Mouse (Mus musculus) right cerebral cortex, postnatal 4 days (tissue): ENCODE measurements around the gene Pcolce2.
"Not testable (repeated sequence)": the region's sequence is repeated elsewhere in the genome, so short reads cannot be mapped to it uniquely, and the experiment has no call there.

Source experiments
- DNase-seq: peaks from one replicate; pipeline ENCODE4 v3.0.0-alpha.2; 2022

Pcolce2 gene

DNA sequence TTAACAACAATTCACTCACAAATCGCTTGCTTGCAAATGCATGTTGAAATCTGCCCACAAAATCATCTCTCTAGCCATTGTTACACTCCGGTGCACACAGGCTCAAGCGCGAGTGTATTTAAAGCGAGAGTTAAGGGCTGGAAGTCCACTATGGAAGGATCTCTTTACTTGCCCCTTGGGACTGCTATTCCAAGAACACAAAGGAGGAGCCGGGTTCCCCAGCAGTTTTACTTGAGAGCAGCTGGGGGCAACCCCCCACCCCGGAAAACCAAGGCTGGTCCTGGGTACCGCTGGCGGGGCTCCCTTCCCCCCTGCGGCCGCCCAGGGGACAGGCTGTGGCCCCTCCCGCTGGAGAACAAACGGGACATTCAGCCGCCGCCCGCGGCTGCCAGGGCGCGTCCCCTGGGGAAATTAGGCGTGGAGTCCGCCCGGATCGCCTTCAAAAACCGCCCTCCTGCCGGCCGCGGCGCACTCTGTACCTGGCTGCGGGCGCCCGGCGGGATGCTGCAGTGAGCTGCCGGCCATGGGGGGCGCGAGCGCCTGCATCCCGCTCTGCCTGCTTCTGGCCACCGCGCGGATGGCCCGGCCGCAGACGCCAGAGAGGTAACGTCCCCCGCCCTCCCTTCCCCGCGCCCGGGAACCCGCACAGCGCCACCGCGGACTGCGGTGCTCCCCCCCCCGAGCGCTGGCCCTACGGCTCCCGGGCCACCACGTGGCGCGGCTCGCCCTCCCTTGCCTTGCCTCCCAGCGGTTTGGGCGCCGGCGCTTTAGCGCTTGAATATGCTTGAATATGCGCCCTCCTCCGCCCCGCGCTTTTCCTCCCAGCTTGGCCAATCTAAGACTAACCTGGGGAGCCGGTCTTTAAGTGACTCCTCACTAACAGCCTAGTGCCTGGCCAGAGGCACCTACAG lies at the start of gene Pcolce2:
Gene Pcolce2, plus strand, starts transcription at position 331 of the 911 bp plus-strand sequence.
- DNase-seq = peak; percentile 41

DNA sequence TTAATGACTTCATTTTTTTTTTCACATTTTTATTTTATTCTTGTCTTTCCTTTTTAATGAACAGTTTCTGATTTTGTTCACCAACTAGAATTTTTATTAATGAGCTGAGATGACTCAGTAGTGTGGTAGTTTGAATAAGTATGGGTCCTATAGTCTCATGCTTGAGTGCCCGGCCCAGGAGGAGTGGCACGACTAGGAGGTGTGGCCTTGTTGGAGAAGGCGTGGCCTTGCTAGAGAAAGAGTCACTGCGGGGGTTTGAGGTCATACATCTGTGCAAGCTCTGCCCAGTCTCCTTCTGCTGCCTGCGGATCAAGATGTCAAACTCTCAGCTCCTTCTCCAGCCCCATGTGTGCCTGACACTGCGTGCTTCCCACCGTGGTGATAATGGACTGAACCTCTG lies 49.3 kb upstream of the Pcolce2 start:
- DNase-seq = no peak

DNA sequence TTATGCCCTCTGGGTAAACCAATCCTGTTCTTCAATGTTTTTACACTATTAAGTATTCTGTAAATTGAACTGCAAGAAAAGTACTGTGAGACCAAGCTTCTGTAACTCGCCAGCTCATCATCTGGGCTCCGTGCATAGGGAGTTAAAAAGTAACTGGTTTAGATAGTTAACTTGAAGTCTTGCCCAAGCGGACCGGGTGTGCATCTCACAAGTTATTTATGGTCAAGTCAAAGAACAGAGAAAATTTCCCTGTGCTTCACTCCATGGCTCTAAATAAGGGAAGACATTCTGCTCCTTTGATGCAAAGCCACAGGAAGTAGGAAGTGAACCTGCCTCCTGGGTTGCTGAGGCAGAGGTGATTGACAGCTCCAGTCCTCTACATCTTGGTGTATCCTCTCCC lies 43.1 kb upstream of the Pcolce2 start:
- DNase-seq = no peak

DNA sequence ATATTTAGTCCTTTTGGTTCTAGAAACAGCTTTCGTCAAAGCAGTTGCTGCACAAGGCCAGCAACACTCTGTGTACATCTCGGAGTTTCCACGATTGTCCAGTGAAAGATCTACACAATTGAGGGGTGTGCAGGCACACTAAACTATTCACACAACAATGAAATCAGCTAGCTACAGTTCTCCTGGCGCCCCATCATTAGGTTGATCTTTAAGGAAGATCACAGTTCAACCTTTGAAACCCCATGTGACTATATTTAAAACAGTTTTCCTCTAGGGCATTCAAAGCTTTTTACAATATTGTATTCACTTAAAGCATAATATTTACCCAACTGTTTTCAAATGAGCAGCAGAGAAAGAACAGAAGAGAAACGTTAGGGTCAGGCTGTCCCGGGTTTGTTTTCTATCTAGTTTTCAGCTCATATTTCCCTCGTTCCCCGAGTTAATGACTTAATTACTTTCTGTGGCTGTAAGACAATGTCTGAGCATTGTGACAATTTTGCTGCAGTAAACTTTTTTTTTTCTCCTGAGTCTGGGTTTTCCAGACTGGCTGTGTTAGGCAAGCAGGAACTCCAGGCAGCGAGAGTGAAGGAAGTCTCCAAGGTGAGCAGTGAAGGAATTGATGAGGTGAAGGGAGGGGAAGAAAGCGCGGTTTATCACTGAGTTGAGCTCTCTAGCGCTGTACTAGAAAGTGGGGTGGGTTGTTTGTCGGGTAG lies 39.8 kb upstream of the Pcolce2 start:
- DNase-seq = no peak

DNA sequence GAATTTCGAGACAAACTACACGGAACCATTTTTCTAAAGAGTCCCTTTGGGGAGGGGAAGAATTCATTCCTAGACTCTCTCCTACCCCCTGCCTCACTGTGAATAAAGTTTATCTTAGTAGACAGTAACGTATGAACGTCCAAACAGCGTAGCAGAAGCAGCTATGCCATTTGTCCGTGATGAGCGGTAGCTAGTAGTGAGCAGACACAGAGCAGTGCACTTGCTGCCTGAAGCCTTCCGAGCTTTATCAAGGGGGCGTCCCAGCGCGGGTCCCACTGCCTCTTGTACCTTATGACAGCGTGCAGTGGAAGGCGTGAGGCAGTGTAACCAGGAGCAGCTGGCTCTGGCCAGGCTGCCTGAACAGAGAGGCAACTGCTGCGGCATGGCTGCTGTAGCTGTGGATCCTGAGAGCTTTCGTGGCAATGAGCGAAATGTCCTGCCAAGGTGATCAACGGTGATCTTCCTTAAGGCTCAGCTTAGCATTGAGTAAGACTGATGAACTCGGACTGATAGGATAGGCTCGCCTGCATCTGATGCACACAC lies 39.2 kb upstream of the Pcolce2 start:
- DNase-seq = no peak

DNA sequence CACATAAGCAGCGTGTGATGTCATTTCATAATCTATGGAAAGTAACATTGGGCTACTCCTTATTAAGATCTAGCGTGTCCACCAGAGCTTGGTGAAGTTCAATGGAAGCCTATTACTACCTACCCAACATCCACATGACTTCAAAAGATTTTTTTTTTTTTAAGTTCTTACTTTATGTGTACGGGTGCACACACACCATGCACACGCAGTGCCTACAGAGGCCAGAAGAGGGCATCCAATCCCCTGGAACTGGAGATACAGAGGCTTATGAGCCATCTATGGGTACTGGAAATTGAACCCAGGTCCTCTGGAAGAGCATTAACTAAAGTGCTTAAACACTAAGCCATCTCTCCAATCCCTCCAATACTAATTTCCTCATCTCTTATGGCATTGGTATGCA lies 38.0 kb upstream of the Pcolce2 start:
- DNase-seq = no peak

DNA sequence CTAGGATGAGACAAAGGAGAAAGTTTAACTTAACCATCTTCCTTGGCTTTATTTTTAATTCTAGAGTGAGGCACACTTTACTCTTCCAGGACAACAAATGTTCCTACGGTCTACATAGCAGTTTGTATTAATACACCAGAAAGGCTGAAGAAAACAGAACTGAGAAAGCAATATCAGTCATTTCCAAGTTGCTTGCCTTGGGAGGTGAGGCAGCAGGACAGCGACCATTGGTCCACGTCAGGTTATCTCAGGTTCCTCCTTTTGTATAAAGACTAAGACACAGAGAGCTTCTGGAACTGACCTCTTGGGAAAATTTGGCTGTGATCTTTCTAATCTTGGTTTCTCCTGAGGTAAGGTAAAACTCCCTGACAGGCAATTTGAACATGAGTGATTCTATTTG lies 34.6 kb upstream of the Pcolce2 start:
- no peak for DNase-seq

DNA sequence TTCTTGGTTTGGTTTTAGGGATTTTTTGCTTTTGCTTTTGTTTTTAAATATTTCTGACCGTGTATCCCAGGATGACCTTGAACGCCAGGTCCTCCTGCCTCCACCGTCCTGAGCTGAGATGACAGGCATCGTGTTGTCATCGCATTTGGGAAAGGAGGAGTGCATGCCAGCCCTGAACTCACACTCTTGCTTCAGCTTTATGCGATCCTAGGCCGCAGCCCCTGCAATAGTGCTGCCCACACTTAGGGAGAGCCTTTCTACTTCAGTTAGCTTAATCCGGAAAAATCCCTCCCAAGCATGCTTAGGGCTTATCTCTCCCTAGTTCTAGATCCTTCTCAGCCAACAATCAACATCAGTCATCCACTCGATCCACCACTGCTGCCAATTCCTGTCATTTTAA lies 34.1 kb upstream of the Pcolce2 start:
- no peak for DNase-seq

DNA sequence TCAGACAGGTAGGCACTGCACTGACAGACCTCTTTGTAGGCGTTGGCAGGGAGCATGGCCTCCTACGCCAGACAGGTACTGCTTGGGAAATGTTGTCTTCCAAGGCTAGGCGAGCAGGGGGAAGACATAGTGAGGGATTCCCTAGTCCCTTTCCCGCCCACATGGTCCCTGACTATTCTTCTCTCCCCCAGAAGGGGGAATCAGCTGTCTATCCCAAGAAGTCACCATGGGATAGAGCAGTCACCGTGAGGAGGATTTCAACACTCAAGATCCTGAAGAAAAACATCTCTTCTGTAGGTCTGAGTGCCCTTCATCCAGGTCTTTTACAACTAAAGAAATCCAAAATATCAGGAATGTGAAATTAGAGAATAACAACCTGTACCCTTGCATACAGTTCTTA lies 30.2 kb upstream of the Pcolce2 start:
- no peak for DNase-seq

DNA sequence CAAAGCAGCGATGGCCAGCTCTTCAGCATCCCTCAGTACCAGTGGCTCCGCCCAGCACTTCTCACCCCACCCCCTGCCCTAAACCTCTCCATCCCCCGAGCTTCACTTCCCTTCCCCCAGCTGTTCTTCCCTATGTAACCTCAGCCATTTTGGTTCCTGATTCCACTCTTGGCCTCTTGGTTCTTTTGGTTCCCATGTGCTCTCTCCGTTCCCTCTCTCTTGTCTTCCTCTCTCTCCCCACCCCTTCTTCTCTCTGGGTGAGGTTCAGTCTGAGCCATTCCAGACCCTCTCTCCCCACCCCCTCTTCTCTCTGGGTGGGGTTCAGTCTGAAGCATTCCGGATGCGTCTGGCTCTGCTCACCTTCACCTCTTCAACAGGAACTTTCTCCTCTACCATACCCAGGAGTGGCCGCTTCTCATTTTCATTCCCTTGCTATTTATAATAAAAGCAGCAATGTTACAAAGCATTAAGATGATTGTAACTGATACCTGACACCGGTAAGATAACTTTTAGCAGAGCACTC lies 25.1 kb upstream of the Pcolce2 start:
- DNase-seq = no peak

DNA sequence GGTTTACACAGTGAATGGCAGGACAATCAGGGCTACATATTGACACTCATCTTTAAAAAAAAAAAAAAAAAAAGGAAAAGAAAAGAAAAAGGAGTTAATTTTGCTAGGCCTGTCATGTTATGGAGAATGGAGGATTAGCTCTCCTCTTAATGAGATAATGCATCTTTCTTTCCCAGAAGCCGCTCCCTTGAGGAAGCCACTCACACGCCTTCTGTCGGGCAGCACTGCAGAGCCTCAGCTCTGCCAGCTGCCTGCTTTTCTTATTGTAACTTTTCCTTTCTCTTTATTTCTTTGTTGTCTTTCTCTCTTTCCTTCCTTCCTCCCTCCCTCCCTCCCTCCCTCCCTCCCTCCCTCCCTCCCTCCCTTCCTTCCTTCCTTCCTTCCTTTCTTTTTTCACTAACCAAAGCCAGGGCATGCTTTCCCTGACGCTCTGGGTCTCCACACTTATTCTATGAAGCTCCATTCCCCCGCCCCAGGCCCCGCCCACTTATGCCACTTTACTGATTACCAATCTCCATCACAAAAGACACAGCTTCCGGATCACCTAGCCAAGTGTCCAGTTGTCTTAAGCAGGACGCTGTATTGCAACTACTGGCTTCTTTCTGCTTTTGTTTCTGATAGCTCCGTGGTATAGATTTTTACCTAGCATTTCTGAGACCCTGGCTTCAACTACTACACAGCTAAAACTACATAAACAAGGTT lies 23.8 kb upstream of the Pcolce2 start:
- no peak for DNase-seq

DNA sequence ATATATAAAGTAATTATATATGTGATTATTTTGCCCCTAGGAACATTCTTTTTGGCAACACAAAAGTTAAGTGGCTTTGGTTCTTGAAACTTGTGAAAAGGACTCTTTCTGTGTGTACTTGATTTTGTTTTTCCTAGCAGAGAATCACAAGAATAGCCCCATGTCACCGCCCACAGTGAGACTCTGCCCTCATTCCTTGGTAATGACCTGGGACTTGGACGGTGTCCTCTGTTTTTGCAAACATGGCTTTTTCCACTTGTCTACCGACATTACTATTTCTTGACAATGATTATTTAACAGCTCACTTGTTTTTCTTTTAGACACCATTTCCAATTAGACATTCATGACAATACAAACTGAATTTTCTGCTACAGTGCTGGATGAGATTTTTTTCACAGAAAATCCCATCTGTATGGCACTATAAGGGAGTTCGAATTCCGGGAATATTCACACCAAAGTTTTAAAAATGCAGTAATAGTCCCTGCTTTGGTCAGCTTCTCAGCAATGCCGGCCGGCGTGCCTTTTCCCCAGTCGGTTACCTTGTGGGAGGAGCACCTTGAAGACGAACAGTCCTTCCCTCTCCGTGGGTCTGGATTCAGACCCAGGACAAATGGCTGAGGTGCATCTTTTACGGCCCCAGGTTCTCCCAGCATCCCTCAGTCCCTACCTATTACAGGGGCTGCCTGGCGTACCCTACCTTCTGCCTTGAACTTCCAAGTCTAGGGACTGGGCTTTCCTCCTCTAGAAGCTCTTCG lies 22.4 kb upstream of the Pcolce2 start:
- no peak for DNase-seq

DNA sequence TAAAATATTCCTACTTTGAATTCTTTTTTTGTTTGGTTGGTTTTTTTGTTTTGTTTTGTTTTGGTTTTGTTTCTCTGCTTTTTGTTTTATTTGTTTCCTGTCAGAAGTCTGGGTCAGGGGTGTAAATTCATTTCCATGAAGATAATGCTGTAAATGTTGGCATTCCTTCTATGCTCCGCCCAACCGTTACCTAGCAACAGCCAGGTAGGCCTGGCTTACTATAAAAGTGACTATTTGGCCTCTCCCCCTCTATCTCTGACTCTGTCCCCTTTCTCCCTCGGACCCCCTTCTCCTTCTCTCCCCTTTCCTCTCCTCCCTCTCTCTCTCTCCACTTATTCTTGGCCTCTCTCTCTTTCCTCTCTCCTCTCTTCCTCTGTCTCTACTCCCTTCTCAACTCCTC lies 21.4 kb upstream of the Pcolce2 start:
- no peak for DNase-seq

DNA sequence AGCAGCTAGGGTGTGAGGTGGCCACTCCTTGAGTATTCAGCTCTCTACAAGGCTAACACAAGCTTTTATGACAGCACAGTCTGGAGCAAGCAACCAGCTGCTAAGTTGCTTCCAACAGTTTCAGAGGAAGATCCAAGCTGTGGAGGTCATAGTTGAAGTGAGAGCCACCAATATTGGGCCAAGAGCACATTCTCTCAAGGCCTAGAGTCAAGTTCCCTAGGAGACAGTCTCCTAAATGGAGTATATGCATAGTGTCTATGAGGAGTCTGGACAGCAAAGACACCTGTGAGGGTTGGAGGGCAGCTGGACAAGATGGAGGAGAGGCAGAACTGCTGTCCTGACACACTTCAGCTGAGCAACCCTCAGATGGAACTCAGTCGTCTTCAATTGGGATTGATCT lies 18.8 kb upstream of the Pcolce2 start:
- DNase-seq = no peak

DNA sequence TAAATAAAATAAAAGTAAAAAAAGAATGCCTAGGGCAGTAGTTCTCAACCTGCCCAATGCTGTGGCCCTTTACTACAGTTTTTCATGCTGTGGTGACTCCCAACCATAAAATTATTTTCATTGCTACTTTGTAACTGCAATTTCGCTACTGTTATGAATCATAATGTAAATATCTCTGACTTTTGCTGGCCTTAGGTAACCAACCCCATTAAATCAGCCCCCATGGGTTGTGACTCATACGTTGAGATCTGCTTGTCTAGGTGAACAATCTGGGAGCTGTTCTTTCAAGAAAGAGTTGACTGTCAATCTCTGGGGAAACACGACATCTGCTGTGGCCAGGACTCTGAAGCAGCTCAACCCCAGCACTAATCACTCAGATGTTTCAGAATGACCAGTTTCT lies 13.3 kb upstream of the Pcolce2 start:
- DNase-seq = no peak

DNA sequence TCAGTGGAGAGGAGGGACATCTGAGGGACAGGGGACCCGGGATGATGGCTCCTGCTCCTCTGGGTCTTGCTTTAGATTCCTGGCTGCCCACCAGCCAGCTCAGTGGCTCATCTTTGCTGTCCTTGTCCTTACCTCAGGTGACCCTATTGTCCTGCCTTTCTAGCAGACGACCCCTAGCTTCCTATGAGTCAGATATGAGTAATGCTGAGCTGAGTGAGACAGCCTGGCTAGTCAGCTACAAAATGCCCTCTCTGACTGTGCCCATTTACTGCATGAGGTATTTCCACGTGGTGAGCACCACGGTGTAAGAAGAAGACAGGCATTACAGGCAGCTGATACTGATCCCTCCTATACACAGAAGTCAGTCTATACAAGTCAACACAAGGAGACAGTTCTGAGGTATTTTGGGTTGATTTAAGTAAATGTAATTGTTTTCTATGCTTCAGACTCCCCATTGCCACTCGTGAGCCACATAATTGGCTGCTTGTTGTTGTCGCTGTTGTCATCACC lies 8.9 kb upstream of the Pcolce2 start:
- no peak for DNase-seq

DNA sequence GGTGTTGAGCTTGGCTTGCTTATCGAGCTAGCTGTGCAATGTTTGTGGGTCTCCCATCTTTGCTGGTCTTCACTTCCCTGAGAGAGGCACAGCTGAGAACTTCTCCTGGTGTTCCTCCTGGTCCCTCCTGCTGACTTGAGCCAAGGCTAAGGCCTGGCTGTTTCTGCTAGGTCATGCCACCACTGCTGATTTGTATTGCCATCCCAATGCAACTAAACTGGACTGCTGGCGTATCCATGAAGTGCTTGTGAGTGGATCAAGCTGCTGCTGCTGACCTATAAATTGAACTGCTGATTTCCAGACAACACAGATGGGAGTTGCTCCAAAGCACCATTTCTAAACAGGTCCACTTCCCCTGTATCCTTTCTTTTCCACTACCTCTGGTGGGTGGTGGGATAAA lies 7.8 kb upstream of the Pcolce2 start:
- not testable (repeated sequence) for DNase-seq

DNA sequence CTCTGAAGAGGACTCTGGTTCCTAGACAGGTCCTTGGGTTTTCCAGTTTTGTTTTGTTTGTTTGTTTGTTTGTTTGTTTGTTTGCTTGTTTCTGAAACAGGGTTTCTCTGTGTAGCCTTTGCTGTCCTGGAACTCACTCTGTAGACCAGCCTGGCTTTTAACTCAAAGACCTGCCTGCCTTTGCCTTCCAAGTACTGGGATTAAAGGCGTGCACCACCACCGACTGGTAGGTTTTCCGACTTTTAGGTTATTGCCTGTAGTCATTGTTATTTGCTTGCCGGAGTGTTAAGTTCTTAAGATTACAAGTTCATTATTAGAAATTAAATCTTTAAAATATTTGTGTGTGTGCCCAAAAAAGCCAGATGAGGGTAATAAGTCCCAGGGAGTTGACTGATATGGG lies 1.0 kb upstream of the Pcolce2 start:
- no peak for DNase-seq

DNA sequence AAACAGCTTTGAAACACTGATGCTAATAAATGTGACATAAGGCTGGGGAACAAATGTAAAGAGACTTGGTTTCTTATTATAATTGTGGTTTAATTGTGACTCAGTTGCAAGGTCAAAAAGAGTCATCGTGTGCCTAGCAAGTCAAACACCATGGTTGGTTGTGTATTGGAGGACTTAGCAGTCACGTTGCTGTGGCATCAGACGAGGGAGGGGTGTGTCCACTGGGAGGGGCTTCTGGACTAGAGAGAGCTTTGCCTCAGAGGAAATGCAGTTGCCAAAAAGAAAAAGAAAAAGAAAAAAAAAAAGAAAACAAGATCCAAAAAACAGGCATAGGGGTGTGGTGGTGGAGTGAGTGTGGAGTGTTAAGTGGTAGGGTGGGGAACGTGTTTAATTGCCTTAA lies 2.5 kb downstream of the Pcolce2 start:
- no peak for DNase-seq

DNA sequence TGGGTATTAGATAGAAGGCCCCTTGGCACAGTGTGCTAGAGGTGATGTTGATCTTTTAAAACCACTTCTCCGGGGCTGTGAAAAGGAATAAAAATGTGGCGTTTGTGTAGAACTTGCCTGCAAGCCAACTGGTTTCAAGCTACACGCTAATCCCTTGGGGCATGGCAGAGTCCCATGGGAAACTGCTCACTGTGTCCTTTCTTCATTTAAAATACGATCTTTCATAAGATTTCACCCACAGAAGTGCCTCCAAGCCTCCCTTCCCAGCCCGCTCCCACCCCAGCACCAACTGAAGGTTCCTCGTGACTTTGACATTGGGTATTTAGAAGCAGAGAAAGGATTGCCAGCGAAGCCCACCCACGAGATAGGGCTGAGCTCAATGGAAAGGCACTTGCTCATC lies 8.5 kb downstream of the Pcolce2 start:
- DNase-seq = no peak

DNA sequence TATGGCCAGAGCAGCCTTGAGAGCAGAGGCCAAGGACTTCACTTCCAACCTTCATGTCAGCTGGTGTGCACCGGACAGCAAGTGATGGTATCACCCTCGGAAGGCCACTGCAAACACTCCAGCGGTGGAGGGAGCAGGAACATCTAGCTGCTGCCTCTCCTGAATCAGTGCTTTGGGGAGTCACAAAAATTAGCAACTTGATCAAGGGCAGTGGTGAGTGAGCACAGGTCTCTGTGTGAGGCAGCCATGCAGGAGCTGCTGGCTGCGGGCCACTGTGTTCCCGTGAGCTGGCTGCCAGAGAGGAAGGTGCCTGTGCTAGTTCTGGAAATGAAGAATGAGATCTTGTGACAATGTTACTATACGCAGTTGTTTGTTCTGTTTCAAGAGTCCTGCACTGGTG lies 16.0 kb downstream of the Pcolce2 start:
- DNase-seq = no peak

DNA sequence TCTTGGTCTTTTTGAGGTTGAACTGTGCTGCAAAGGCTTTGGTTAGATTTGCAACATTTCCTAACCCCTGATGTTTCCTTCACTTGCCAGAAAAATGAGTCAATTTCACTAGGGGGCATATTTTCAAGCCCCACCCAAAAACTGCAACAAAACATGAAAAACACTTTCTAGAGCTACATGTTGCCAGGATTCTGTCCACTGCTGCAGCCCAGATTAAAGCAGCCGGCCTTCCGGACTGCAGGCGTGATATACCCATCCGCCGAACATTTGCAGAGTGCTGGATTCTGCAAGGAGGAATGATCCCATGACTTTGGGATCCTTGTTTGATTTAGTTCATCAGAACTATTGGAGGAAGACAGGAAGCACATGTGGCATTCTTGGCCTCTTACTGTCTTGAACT lies 17.0 kb downstream of the Pcolce2 start:
- DNase-seq = no peak
